ENCODE assay signal across 12 mouse cellular contexts in the genomic region with DNA sequence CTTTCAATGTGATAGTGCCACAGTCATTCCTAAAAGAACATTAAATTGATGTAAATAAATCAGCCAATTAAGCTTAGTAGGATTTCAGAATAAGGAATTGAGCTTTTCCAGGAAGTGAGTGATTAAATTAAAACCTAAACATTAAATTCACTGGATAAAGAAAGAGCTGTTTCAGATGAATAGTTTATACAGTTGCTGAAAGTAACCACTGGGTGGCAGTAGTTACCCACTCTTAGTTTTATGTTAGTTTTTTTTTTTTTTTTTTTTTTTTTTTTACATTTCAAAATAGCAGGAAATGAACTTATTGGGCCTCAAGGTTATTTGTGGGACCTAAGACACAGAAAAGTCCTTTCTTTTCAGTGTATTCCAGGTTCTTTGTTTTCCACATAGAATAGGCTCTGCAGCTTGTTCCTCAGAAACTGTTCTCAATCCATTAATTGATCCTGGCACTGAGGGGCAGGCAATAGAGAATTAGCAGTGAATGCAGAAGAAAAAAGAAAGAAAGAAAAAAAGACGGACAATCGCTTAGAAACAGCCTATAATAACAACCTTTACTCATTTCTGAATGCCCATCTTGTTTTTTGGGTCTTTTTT.
DNase-seq lines count a peak whose midpoint lies in the region; ATAC-seq lines count a peak whose summit lies in the region.
"Had no signal": no experiment of that assay in that cellular context is flagged by ENCODE, and none has a peak within 500 bp of the region (broad histone marks: within the 10 kb centered on the region; RNA-seq: fewer than 3 reads in every experiment).

No protein-coding gene starts in this region.

- H3K27me3 ChIP-seq in hindbrain, embryonic 11.5 days (ENCODE audit: control insufficient read depth, insufficient read depth, low read length) = no peaks in the 10 kb centered on the region
- no peaks in the 10 kb centered on the region for H3K27me3 ChIP-seq in hindbrain, embryonic 13.5 days
- H3K27me3 ChIP-seq in midbrain, embryonic 12.5 days = no peaks in the 10 kb centered on the region
- no peaks in the 10 kb centered on the region for H3K27me3 ChIP-seq in midbrain, embryonic 15.5 days (replicated peaks)
- H3K27me3 ChIP-seq: limb, embryonic 15.5 days; neural tube, embryonic 12.5 days had no signal

- 0 out of 2 replicates have a peak, but pooled peaks have one; percentile 40 for ATAC-seq in hindbrain, embryonic 11.5 days (ENCODE audit: low FRiP score)
- ATAC-seq in hindbrain, embryonic 13.5 days (ENCODE audit: low FRiP score) = no peak
- ATAC-seq in midbrain, embryonic 12.5 days (ENCODE audit: low FRiP score, low read depth) = peak; percentile 41; the same call in 1 of the 2 replicates
- no peak for ATAC-seq in midbrain, embryonic 15.5 days (replicated peaks)
- no peak for ATAC-seq in inflammation-experienced regulatory T-cells, adult 6 months
- ATAC-seq: activated CD4-positive, CD25-positive, alpha-beta regulatory T cell, adult 4 months had no signal

- WGBS in hindbrain, embryonic 11.5 days = 36% methylated on average over 2 of the region's 2 CpGs
- 39% methylated on average over 2 of the region's 2 CpGs for WGBS in hindbrain, embryonic 13.5 days
- 32% methylated on average over 2 of the region's 2 CpGs for WGBS in midbrain, embryonic 12.5 days
- WGBS in midbrain, embryonic 15.5 days = 20% methylated on average over 2 of the region's 2 CpGs

- H3K4me3 ChIP-seq in hindbrain, embryonic 11.5 days (ENCODE audit: low read depth, low read length) = no peak overlapping the region
- no peak overlapping the region for H3K4me3 ChIP-seq in hindbrain, embryonic 13.5 days
- no peak overlapping the region for H3K4me3 ChIP-seq in midbrain, embryonic 12.5 days
- H3K4me3 ChIP-seq in midbrain, embryonic 15.5 days = no peak overlapping the region
- H3K4me3 ChIP-seq: limb, embryonic 15.5 days; neural tube, embryonic 12.5 days had no signal

- no peak overlapping the region for H3K9ac ChIP-seq in hindbrain, embryonic 11.5 days (ENCODE audit: low read depth, low read length)
- no peak overlapping the region for H3K9ac ChIP-seq in hindbrain, embryonic 13.5 days
- no peak overlapping the region for H3K9ac ChIP-seq in midbrain, embryonic 12.5 days (replicated peaks)
- no peak overlapping the region for H3K9ac ChIP-seq in midbrain, embryonic 15.5 days
- H3K9ac ChIP-seq: limb, embryonic 15.5 days; neural tube, embryonic 12.5 days had no signal

- H3K4me2 ChIP-seq in hindbrain, embryonic 11.5 days (replicated peaks; ENCODE audit: low read depth, low read length) = no peak overlapping the region
- no peak overlapping the region for H3K4me2 ChIP-seq in hindbrain, embryonic 13.5 days
- H3K4me2 ChIP-seq in midbrain, embryonic 12.5 days (replicated peaks) = no peak overlapping the region
- no peak overlapping the region for H3K4me2 ChIP-seq in midbrain, embryonic 15.5 days
- H3K4me2 ChIP-seq: limb, embryonic 15.5 days; neural tube, embryonic 12.5 days had no signal

- no peaks in the 10 kb centered on the region for H3K4me1 ChIP-seq in hindbrain, embryonic 11.5 days (replicated peaks; ENCODE audit: control insufficient read depth, insufficient read depth, low read length)
- no peaks in the 10 kb centered on the region for H3K4me1 ChIP-seq in hindbrain, embryonic 13.5 days (replicated peaks)
- H3K4me1 ChIP-seq in midbrain, embryonic 12.5 days = no peaks in the 10 kb centered on the region
- 0 out of 2 replicates have a peak, but pooled peaks cover 2% of the 10 kb centered on the region for H3K4me1 ChIP-seq in midbrain, embryonic 15.5 days
- H3K4me1 ChIP-seq: limb, embryonic 15.5 days; neural tube, embryonic 12.5 days had no signal

- no peaks in the 10 kb centered on the region for H3K9me3 ChIP-seq in hindbrain, embryonic 11.5 days (ENCODE audit: control insufficient read depth, low read length)
- H3K9me3 ChIP-seq in hindbrain, embryonic 13.5 days = no peaks in the 10 kb centered on the region
- no peaks in the 10 kb centered on the region for H3K9me3 ChIP-seq in midbrain, embryonic 12.5 days
- H3K9me3 ChIP-seq in midbrain, embryonic 15.5 days = no peaks in the 10 kb centered on the region
- H3K9me3 ChIP-seq: limb, embryonic 15.5 days; neural tube, embryonic 12.5 days had no signal

- no peaks in the 10 kb centered on the region for H3K36me3 ChIP-seq in hindbrain, embryonic 11.5 days (ENCODE audit: control insufficient read depth, insufficient read depth, low read length)
- no peaks in the 10 kb centered on the region for H3K36me3 ChIP-seq in hindbrain, embryonic 13.5 days
- no peaks in the 10 kb centered on the region for H3K36me3 ChIP-seq in midbrain, embryonic 12.5 days
- H3K36me3 ChIP-seq in midbrain, embryonic 15.5 days (replicated peaks) = no peaks in the 10 kb centered on the region
- H3K36me3 ChIP-seq: limb, embryonic 15.5 days; neural tube, embryonic 12.5 days had no signal

- H3K27ac ChIP-seq in hindbrain, embryonic 11.5 days (ENCODE audit: low read depth, low read length) = no peak overlapping the region
- H3K27ac ChIP-seq in hindbrain, embryonic 13.5 days = no peak overlapping the region
- no peak overlapping the region for H3K27ac ChIP-seq in midbrain, embryonic 12.5 days (replicated peaks)
- H3K27ac ChIP-seq in midbrain, embryonic 15.5 days = no peak overlapping the region
- H3K27ac ChIP-seq: limb, embryonic 15.5 days; neural tube, embryonic 12.5 days had no signal

- peak; percentile 53 for DNase-seq in hindbrain, embryonic 11.5 days (ENCODE audit: low spot score)
- peak; percentile 34 for DNase-seq in adipocyte (ENCODE audit: low spot score)
- DNase-seq in retina, postnatal 1 day = peak; percentile 69
- no peak for DNase-seq in urinary bladder, postnatal 25 days (ENCODE audit: low spot score)
- DNase-seq: cerebellum, adult 18-20 months had no signal

Comparison
In these comparisons a context has a peak if more than half of its experiments do, and no peak if none do; other contexts are left out.
1. ATAC-seq: peak in hindbrain, embryonic 11.5 days (single experiment) and midbrain, embryonic 12.5 days (single experiment); none in hindbrain, embryonic 13.5 days (single experiment), midbrain, embryonic 15.5 days (single experiment) and inflammation-experienced regulatory T-cells, adult 6 months (single experiment).